Mouse (Mus musculus): Measurements from ENCODE around the gene Hoxb3. TPM values are rescaled to one million over a fixed set of nuclear protein-coding genes. Genes with fewer than 3 reads are reported as not detected.
A peak's percentile ranks its signal among the peaks of the same experiment; 100 is the strongest.

The Hoxb3 gene
- total RNA-seq, 4 experiments from 2014 or later, result 0.24 to 0.40 (median 0.30) TPM

- DNase-seq (ENCODE audit: low spot score in 2 of 2), result no peak
These were observed 20.6 kb upstream of the Hoxb3 start for GRCm38 (mm10) chr11:96302381-96303150.

- DNase-seq (ENCODE audit: low spot score in 2 of 2), result peak; percentile 41 to 52
These were observed 19.7 kb upstream of the Hoxb3 start, which contains the start of gene Hoxb5 for GRCm38 (mm10) chr11:96303151-96304099. TSS of gene Hoxb5 (plus strand) at chr11:96303336.

GRCm38 (mm10) chr11:96304381-96305195, 18.5 kb upstream of the Hoxb3 start:
- DNase-seq (ENCODE audit: low spot score in 2 of 2), result no peak

- no peak for DNase-seq (ENCODE audit: low spot score in 2 of 2)
These were observed 17.5 kb upstream of the Hoxb3 start for GRCm38 (mm10) chr11:96305505-96306182.

GRCm38 (mm10) chr11:96306183-96306907, 16.8 kb upstream of the Hoxb3 start:
- no peak for DNase-seq (ENCODE audit: low spot score in 2 of 2)

- no peak for DNase-seq (ENCODE audit: low spot score in 2 of 2)
These were observed 16.2 kb upstream of the Hoxb3 start for GRCm38 (mm10) chr11:96306908-96307269.

GRCm38 (mm10) chr11:96308763-96309162, 14.4 kb upstream of the Hoxb3 start:
- no peak for DNase-seq (ENCODE audit: low spot score in 2 of 2)

GRCm38 (mm10) chr11:96309288-96309687, 13.8 kb upstream of the Hoxb3 start:
- DNase-seq (ENCODE audit: low spot score in 2 of 2), result no peak

GRCm38 (mm10) chr11:96310183-96310938, 12.8 kb upstream of the Hoxb3 start:
- no peak for DNase-seq (ENCODE audit: low spot score in 2 of 2)

GRCm38 (mm10) chr11:96311097-96311496, 12.0 kb upstream of the Hoxb3 start:
- DNase-seq (ENCODE audit: low spot score in 2 of 2), result no peak

- no peak for DNase-seq (ENCODE audit: low spot score in 2 of 2)
These were observed 11.4 kb upstream of the Hoxb3 start for GRCm38 (mm10) chr11:96311520-96312417.

GRCm38 (mm10) chr11:96313134-96313533, 10.0 kb upstream of the Hoxb3 start:
- DNase-seq (ENCODE audit: low spot score in 2 of 2), result no peak

- no peak for DNase-seq (ENCODE audit: low spot score in 2 of 2)
These were observed 9.2 kb upstream of the Hoxb3 start for GRCm38 (mm10) chr11:96313806-96314428.

- DNase-seq (ENCODE audit: low spot score in 2 of 2), result no peak
These were observed 8.3 kb upstream of the Hoxb3 start for GRCm38 (mm10) chr11:96314671-96315343.

- no peak for DNase-seq (ENCODE audit: low spot score in 2 of 2)
These were observed 7.8 kb upstream of the Hoxb3 start for GRCm38 (mm10) chr11:96315344-96315681.

- DNase-seq (ENCODE audit: low spot score in 2 of 2), result no peak
These were observed 6.2 kb upstream of the Hoxb3 start for GRCm38 (mm10) chr11:96316696-96317607.

All from gastrocnemius, adult 8-10 months (tissue).